Mouse (Mus musculus): ENCODE results near the gene Syn2.
A peak's percentile ranks its signal among the peaks of the same experiment; 100 is the strongest.
"Not testable (repeated sequence)": the region's sequence is repeated elsewhere in the genome, so short reads cannot be mapped to it uniquely, and the experiment has no call there.

Gene Syn2

GRCm38 (mm10) chr6:115178826-115179225 lies 44.1 kb downstream of the Syn2 start:
- DNase-seq: no peak

DNA sequence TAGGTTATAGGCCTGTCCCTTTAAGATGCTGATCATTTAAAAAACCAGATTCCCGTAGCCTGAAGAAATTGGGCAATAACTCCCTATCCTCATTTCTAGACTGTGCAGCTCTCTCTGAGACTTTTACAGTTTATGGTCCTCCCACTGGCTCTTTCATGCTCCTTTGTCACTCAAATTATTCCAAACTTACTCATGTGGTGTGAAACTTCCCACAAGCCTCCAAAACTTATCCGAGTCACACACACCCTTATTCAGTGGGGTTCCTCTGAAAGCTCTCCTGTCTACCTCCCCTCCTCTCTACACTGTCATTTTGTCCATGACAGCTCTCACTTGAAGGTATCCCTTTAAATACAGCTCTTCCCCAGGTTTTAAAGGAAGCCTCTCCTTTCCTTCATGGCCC lies 46.4 kb downstream of the Syn2 start:
- no peak for DNase-seq

GRCm38 (mm10) chr6:115191111-115191510 lies 56.4 kb downstream of the Syn2 start:
- DNase-seq: no peak

DNA sequence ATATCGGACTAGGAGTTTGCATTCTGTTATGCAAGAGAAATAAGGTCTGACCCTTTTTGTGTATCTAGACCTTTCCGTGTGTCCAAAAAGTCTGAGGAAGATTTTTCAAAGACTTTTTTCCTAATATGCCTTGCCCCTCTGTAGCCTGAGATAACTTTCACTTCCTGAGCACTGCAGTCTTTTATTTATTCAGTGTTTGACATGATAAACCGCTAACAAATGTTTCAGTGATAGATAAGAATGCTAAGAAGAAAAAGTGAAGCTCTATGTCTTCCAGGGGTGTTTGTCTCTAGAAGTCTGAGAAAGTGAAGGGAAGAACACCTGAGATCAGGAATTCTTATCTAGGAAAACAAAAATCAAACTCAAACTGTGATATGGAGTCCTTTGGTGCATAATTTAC lies 66.1 kb downstream of the Syn2 start:
- DNase-seq: no peak

- DNase-seq: no peak
Observed at GRCm38 (mm10) chr6:115203029-115203428, 68.3 kb downstream of the Syn2 start.

DNA sequence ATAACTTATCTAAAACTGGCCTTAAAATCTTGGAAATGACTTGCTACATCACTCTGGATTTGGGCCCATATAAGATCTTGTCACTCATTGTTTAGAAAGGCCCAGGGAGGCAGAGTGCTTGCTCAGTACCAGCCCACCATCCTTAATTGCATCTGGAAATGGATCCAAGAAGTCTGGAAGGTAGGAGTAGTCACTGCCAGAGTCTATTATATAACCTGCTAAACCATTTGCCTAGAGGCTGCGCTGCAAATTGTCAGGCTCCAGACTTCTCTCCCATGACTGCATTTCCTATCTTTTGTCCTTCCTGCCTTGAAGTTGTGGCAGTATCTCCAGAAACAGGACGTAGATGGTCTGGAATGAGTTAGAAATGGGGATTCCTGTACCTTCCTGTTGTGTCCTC lies 75.5 kb downstream of the Syn2 start:
- DNase-seq: no peak

DNA sequence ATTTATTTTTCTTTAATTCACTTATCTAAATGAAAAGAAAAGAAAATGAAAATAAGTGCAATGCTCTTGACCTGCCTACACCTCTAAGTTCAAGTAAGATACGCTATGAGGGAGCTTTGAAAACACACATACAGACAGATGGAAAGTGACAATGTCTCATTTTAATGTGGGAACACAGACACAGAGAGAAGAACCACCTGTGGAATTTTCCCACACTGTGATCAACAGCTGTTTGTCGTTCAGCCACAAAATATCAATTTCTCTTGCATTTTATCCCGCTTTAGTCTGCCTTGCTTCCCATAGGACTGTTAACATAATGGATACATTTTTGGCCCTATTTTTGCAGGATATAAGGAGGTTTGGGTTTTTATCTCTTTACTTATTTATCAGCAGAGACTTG lies 76.1 kb downstream of the Syn2 start:
- no peak for DNase-seq

GRCm38 (mm10) chr6:115212132-115212903 lies 77.6 kb downstream of the Syn2 start:
- DNase-seq: no peak

- DNase-seq: no peak
Observed at GRCm38 (mm10) chr6:115213129-115213528, 78.4 kb downstream of the Syn2 start.

GRCm38 (mm10) chr6:115221215-115221641 lies 86.5 kb downstream of the Syn2 start:
- peak; percentile 58 for DNase-seq

GRCm38 (mm10) chr6:115225519-115225918 lies 90.8 kb downstream of the Syn2 start:
- peak; percentile 73 for DNase-seq

DNA sequence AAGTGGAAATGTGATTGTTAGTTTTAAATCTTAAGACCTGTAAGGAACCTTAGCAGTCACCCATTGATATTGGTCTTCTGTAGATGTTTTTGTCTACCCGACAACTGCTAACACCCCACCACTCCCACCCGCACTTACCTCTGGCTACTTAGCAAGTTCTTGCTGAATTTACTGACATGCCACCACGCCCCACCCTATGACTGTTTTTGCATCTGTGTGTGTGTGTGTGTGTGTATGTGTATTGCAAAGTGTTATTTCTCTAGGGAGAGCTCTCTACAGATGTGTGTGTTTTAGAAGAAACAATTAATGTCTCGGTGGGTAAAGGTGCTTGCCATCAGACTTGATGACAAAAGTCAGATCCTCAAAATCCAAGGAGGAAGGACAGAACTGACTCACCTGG lies 92.3 kb downstream of the Syn2 start, which contains the start of gene Gm17482:
TSS of gene Gm17482 (plus strand) at position 301 of the 400 bp plus-strand sequence.
- no peak for DNase-seq

GRCm38 (mm10) chr6:115227529-115227928 lies 92.8 kb downstream of the Syn2 start:
- peak; percentile 79 for DNase-seq

DNA sequence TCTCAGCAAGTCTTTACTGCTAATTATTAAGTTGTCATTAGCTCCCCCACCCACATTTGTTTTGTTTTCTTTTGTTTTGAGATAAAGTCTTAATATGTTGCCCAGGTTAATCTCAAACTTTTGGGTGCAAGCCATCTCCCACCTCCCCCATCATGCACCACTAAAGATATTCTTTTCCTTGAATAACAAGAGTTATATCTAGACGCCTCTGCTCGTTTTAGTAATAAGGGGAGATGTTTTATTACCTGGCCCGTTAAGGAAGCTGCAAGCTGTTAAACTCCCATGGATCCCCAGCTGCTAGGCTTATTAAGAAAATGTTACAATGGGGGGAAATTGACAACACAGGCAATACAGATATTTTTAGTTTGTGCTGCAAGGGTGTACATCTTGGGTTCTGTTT lies 95.9 kb downstream of the Syn2 start:
- DNase-seq: no peak

DNA sequence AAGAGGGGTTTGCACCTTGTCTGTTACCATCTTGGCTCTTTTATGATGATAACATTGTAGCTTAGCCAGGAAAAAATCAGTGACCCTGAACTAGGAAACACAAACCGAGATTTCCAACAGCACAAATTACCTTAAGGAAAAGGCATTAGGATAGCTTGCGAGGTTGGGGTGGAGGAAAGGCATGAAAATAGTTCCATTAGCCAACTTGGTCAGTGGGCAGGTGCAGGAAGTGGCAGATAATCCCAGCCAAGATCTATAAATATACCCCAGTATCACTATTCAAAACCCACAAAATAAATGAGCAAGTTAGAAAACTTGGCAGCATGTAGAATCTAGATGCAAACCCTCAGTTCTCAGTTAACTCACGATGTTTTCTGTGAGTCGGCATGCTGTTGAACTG lies 97.1 kb downstream of the Syn2 start:
- no peak for DNase-seq

GRCm38 (mm10) chr6:115232562-115232961 lies 97.9 kb downstream of the Syn2 start:
- no peak for DNase-seq

- DNase-seq: peak; percentile 92
Observed at GRCm38 (mm10) chr6:115238031-115239027, 103.6 kb downstream of the Syn2 start.

GRCm38 (mm10) chr6:115239335-115239734 lies 104.6 kb downstream of the Syn2 start:
- no peak for DNase-seq

DNA sequence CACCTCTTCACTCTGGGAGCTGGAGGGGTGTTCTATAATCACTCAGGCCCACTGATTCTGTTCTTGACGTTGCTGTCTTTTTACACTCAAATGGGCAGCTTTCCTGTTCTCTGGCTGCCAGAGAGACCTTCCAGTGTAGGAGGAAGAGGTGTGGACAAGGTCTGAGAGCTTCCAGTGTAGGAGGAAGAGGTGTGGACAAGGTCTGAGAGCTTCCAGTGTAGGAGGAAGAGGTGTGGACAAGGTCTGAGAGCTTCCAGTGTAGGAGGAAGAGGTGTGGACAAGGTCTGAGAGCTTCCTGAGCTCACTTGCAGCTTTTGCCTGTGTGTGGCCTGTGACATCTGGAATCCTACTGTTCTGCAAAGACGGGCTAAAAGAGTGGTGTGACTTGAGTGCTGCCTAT lies 105.7 kb downstream of the Syn2 start:
- DNase-seq: not testable (repeated sequence)

- no peak for DNase-seq
Observed at GRCm38 (mm10) chr6:115241131-115241699, 106.5 kb downstream of the Syn2 start.

DNA sequence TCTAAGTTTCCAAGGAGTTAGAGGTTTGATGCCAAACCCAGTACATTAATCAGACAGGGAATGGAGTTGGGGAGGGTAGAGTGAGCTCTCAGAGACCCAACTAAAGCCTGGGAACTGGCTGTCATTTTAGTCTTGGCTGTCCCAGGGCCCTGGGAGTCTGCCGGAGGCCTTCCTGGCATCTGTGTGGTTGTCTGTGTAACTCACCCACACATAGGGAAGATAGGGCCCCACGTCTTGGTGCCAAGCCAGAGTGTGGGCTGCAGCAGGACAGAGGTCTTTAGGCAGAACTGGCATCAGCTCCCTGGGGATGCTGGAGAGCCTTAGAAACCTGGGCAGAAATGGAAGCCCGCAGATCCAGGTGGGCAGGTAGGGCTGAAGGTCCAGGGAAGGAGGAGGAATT lies 107.2 kb downstream of the Syn2 start:
- DNase-seq: no peak

DNA sequence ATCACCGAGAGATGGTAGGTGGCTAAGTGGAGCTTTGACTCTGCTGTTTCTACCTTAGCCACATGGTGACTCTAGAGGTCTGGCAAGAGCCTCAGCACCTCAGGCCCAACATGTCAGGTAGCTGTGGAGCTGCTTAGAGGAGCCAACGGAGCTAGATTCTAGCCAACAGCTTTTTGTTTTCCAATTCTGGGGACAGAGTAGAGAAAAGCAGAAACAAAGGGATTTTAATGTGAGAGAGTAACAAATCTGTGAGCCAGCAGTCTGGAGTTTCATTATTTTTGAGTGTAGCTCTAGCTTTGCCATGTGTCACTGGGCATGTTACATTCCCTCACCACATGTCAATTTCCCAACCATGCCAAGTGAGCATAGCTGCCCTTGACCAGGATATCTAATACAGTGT lies 109.5 kb downstream of the Syn2 start:
- DNase-seq: peak; percentile 50

DNA sequence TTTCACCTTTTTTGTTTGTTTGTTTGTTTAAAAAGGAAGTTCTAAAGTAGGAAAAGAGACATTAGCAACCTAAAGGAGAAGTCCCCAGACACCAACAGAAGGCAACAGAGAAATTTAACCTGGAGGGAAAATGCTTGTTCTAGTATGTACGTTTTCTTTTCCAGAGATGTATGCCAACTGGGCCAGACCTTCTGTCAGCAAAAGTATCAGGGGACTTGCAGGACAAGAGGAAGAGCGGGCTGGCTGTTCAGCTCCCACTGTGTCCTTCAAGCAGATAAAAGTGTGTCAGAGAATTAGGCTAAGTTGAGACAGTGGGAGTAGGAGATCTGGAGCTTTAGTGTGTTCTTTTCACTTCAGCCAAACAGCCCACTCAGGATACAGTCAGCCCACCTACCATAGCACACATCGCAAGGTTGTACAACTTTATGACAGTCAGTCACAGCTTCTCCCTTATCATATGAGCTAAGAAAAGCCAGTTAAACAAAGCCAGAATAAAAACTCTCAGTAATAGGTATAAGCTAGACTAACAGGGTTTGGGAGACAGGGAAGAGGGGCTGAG lies 110.9 kb downstream of the Syn2 start:
- no peak for DNase-seq
